Mouse (Mus musculus): ENCODE data around the gene 1110032A03Rik.

GRCm38 (mm10) chr9:50742744-50743143 is 32.6 kb downstream of the 1110032A03Rik start:
- no peak for TF ChIP-seq POLR2A (IDR thresholded peaks at IDR 0.05; ENCODE audit: extremely low read depth, insufficient read depth, low read length)
- no peak for TF ChIP-seq CTCF (IDR thresholded peaks at IDR 0.05; ENCODE audit: low read depth, low read length)

Data from liver, adult 2 months (tissue).